Mouse (Mus musculus): Measurements from ENCODE around the gene Drg1.
"Not testable (repeated sequence)": the region's sequence is repeated elsewhere in the genome, so short reads cannot be mapped to it uniquely, and the experiment has no call there.

The Drg1 gene

GRCm38 (mm10) chr11:3169042-3169441 is 97.2 kb downstream of the Drg1 start:
- in situ Hi-C loops (cut with MboI, MseI) = not testable (repeated sequence)

- in situ Hi-C loops (cut with MboI, MseI) = not testable (repeated sequence)
Observed at GRCm38 (mm10) chr11:3167571-3168001, 98.6 kb downstream of the Drg1 start.

- in situ Hi-C loops (cut with MboI, MseI) = not testable (repeated sequence)
Observed at GRCm38 (mm10) chr11:3167129-3167528, 99.1 kb downstream of the Drg1 start.

- in situ Hi-C loops (cut with MboI, MseI) = not testable (repeated sequence)
Observed at GRCm38 (mm10) chr11:3166321-3166720, 99.9 kb downstream of the Drg1 start.

GRCm38 (mm10) chr11:3165210-3165782 is 100.9 kb downstream of the Drg1 start:
- in situ Hi-C loops (cut with MboI, MseI) = not testable (repeated sequence)

DNA sequence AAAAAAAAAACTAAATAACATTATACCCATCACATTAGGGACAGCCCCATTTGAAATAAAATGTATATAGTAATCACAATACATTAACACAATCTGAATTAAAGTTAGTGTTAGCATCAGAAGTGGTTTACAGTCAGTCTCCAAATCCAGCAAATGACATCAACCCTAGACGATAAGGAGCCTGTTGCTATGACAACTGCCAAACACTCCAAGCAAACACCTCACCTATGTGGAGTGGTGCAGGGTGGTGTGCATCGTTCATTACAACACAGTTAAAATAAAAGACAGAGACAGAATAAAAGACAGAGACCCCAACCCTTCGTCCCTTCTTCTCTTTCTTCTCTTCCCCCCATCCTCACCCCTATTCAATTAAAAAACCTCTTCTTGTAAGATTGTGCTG is 102.6 kb downstream of the Drg1 start:
- in situ Hi-C loops (cut with MboI, MseI) = not testable (repeated sequence)

DNA sequence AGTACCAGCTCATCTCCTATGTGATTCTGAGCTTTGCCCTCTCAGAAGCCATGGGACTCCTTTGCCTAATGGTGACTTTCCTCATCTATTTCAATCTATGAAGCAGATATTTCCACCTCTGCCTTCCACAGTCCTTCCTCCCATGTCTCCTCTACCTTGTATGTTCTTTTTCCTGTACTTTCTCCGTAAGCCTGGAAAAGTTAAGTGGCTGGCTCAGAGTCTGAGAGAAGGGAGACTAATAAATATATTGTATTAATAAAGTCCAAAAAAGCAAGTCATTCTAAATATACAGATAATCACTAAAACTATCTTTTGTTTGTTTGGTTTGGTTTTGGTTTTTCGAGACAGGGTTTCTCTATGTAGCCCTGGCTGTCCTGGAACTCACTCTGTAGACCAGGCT is 103.1 kb downstream of the Drg1 start:
- in situ Hi-C loops (cut with MboI, MseI) = not testable (repeated sequence)

- in situ Hi-C loops (cut with MboI, MseI) = not testable (repeated sequence)
Observed at GRCm38 (mm10) chr11:3162236-3162897, 103.8 kb downstream of the Drg1 start.

DNA sequence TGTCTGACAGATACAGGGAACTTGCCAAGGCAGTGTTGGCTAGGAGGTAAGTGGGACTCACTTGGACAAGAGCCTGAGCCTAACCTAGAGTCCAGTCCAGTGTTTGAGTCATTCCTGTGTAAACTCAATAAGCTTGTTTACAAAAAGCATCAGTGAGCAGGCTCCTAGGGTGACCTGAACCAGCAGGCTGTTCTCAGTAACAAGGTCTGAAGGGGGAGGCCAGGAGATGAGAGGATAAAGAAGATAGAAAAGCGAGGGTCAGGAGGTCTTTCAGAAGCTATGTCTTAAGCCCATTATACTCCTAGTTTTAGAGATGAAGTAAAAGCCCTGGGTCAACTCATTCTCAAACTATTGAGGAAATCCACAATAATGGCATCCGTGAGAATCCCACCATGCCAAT is 104.8 kb downstream of the Drg1 start:
- in situ Hi-C loops (cut with MboI, MseI) = not testable (repeated sequence)

GRCm38 (mm10) chr11:3158800-3159199 is 107.4 kb downstream of the Drg1 start:
- in situ Hi-C loops (cut with MboI, MseI) = not testable (repeated sequence)

DNA sequence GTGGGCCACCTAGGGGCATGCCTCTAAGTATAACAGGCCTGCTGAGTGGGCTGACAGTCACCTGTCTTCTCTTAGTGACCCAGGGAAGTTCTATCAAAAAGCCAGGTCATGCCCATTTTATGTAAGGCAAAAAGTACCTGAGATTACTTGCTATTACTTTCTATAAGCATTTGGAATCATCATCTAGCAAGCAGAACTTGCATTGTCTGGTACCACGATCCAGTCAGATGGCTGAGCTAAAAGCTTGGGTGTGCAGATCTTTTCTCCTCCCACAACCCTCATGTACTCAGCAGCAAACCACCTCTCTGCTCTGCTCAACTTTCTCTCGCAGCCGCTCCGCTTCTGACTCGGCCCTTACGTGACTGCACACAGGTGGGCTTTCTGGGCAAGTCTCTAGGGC is 108.2 kb downstream of the Drg1 start:
- in situ Hi-C loops (cut with MboI, MseI) = not testable (repeated sequence)

GRCm38 (mm10) chr11:3156991-3157390 is 109.2 kb downstream of the Drg1 start:
- in situ Hi-C loops (cut with MboI, MseI) = not testable (repeated sequence)

DNA sequence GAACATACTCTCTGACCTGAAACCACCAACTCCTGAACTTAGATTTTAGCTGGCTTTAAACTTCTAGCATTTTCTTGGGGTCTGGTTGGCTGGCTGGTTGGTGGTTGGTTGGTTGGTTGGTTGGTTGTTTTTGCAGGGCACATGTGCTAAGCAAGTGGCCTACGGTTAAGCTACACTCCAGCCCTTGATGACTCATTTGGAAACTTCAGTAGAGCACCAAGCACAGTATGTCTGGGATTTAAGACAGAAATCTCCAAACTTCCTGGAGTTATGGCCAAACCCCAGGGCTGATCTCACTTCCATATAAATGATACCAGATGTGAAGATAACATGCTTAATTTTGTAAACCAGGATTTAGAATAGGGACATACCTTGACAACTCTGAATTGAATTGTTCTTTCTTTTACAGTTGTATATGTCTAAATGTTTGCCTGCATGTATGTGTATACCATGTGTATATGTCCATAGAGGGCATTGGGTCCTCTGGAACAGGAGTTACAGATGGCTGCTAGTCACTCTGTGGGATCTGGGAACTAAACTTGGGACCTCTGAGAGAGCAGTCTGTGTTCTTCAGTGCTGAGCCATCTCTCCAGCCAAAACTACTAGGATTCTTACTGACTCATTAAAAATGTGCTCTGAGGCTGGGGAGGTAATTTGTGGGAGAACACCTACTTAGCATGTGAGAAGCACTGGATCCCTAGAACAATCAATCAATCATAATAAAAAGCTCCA is 112.4 kb downstream of the Drg1 start:
- in situ Hi-C loops (cut with MboI, MseI) = not testable (repeated sequence)

DNA sequence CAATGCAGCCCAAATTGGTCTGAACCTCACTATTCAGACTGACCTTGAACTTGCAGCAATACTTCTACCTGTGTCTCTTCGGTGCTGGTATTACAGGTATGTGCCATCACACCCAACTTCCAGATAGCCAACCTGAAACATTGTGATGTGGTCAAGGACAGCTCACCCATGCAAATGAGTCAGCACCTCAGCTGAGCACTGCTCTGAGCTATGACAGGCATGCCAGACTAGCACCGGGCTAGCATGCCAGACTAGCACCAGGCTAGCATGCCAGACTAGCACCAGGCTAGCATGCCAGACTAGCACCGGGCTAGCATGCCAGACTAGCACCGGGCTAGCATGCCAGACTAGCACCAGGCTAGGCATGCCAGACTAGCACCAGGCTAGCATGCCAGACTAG is 114.9 kb downstream of the Drg1 start:
- in situ Hi-C loops (cut with MboI, MseI) = not testable (repeated sequence)

- in situ Hi-C loops (cut with MboI, MseI) = not testable (repeated sequence)
Observed at GRCm38 (mm10) chr11:3150677-3151003, 115.6 kb downstream of the Drg1 start.

- in situ Hi-C loops (cut with MboI, MseI) = not testable (repeated sequence)
Observed at GRCm38 (mm10) chr11:3150003-3150676, 116.1 kb downstream of the Drg1 start.

- in situ Hi-C loops (cut with MboI, MseI) = not testable (repeated sequence)
Observed at GRCm38 (mm10) chr11:3149471-3149870, 116.7 kb downstream of the Drg1 start.

- in situ Hi-C loops (cut with MboI, MseI) = not testable (repeated sequence)
Observed at GRCm38 (mm10) chr11:3146806-3147205, 119.4 kb downstream of the Drg1 start.

- in situ Hi-C loops (cut with MboI, MseI) = not testable (repeated sequence)
Observed at GRCm38 (mm10) chr11:3145359-3146165, 120.7 kb downstream of the Drg1 start.

DNA sequence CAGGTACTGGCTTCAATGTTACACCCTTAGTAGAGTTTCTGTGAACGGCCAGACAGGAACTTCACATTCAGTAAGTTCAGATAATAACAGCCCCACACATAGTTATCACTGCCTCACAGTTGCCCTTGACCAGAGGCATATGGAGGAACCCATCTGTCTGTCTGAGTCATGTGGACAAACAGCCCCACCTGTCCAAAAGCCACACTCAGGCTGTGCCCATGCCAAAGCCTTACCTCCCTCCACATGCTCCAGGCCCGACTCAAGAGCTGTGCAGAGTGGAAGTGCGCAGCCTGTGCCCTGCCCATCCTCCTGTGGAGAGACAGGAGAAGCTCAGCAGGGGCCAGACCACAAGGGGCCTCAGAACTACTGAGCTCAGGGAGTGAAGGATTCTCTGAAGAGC is 122.2 kb downstream of the Drg1 start:
- in situ Hi-C loops (cut with MboI, MseI) = loop anchor here (5.0 kb wide), 1 partner anchor 43 kb away; no protein-coding TSS in a partner anchor

DNA sequence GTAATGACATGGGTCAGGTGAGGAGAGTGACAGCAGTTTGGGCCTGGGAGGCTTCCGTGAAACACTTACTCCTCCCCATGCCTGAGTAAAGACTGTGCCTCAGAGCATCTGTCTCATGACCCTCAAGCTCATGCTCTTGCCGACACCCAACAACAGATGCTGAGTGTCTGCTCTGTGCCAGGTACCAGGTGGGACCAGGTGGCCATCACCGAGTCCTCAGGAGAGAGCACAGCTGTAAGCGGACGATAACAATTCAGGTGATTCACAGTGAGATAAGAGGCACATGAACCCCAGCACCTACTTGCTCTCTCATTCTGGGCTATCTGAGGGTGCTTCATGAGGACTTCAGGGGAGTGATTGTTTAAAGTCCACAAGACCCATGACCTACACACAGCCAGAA is 123.8 kb downstream of the Drg1 start:
- in situ Hi-C loops (cut with MboI, MseI) = loop anchor here (5.0 kb wide), 1 partner anchor 45 kb away; no protein-coding TSS in a partner anchor
